Mouse (Mus musculus): ENCODE results near the gene Exoc7. TPM values are rescaled to one million over a fixed set of nuclear protein-coding genes. Genes with fewer than 3 reads are reported as not detected.

Exoc7 gene
- polyA plus RNA-seq (2012; rRNA removed), result 19.8 and 24.3 TPM in 2 replicates

DNA sequence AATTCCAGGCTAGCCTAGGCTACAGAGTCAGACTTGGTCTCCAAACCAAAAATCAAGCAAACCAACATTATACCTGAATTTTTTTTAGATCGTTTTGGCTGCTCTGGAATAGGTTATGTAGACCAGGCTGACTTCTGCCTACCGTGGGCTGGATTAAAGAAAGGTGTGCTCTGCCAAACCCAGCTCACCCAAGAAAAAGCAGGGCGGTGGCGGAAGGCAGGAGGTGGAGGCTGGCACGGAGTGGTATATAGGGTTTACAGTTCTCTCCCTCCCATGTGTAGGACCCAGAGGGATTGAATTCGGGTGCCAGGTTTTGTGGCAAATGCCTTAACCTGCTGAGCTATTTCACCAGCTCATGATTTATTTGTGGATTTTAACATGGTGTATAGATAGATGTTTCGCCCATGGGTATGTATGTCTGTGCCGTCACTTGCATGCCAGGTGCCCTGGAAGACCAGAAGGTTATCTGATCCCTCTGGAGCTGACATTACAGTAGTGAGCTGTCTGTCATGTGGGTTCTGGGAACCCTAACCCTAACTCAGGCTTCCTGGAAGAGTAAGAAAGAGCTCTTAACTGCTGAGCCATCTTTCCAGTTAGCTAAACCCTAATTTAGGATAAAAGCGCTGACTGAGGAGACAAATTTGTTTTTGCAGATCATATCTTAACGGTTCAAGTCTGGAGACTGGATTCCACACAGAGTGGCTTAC is at the start of gene Exoc7:
Gene Exoc7 (minus strand): TSS at position 215 of the 707 bp plus-strand sequence.
- DNase-seq (ENCODE audit: low read depth, low spot score), result no peak
- WGBS, result 83% methylated on average over 10 of the region's 10 CpGs

DNA sequence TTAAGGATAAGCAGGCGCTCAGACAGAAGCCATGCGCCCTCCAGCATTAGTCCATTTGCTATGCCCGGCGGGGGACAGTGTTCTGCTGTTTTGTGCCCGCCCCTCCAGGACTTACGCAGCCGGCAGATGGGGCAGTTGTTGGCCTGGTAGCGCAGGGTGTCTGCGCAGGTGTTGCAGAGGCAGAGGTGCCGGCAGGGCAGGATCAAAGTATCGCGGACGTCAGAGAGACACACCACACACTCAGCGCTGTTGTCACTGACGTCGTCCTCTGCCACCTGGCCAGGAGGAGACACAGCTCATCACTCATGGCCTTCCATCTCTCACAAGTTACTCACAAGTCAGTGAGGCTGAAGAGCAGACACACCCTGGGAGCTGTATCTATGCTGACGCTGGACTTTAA is 47.5 kb upstream of the Exoc7 start:
- no peak for DNase-seq (ENCODE audit: low read depth, low spot score)
- 74% methylated on average over 17 of the region's 17 CpGs for WGBS

DNA sequence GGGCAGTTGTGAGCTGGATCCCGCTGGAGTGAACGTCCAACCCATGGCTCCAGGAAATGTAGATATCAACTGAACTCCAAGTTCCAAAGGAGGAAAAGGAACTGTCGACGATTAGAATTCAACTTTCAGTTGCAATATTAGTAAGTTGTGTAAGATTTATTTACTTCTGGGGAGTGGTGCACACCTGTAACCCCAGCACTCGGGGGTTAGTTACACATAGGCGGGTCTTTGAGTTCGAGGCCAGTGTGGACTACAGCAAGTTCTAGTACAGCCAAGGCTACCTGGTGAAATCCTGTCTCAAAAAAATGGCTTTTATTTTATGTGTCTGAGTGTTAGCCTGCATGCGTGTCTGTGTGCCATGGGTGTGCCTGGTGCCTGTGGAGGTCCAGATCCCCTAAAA is 46.5 kb upstream of the Exoc7 start:
- no peak for DNase-seq (ENCODE audit: low read depth, low spot score)
- WGBS, result 52% methylated on average over 8 of the region's 8 CpGs

DNA sequence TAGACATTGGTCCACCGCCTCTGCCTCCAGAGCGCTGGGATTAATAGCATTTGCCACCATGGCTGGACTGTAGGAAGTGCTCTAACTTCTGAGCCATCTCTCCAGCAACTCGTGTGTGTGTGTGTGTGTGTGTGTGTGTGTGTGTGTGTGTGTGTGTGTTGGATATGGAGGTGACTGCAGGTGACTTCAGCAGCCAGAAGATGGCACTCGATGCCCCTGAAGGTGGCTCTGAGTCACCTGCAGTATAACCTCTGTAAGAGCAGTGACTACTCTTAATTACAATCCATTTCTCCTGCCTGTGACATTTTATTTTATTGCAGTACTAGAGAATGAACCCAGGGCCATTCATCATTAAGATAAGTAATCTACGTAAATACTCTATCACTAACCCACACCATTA is 44.3 kb upstream of the Exoc7 start:
- WGBS, result 74% methylated on average over 5 of the region's 5 CpGs
- DNase-seq (ENCODE audit: low read depth, low spot score), result no peak

DNA sequence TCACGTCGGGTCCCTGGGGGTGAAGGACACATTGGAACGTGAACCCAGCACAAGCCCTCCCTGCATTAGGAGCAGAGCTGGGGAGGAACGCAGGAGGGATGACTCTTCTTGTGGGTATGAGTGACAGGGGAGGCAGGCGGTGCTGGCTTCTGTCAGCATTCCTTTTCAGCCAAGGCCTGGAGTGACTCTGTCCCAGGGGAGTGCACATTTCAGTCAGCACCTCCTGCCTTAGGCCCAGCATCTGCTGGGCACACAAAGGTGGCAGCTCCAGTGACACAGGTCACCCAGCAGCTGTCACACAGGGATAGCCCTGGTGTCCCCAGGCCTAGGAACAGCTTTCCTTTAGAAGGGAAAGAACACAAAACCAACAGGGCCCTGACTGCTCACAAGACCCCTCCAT is 40.9 kb upstream of the Exoc7 start:
- 91% methylated on average over 5 of the region's 5 CpGs for WGBS
- no peak for DNase-seq (ENCODE audit: low read depth, low spot score)

DNA sequence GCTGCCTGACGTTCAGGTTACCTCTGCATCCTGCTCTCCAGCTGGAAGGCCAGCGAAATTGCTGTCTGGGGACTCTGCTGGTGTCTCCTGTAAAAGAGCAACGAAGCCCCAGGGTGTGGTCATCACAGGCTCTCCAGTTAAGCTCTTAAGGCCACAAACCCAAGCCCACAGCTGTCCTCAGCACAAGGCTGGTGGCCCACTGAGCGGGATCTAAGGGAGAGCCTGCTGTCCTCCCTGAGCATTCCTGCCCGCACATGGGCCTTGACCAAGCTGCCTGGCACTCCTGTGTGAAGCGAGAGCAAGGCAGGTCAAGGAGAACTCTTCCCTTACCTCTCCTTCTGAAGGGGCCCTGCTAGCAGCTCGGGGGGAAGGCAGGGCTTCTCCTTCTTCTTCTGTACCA is 40.0 kb upstream of the Exoc7 start:
- 76% methylated on average over 7 of the region's 7 CpGs for WGBS
- DNase-seq (ENCODE audit: low read depth, low spot score), result no peak

DNA sequence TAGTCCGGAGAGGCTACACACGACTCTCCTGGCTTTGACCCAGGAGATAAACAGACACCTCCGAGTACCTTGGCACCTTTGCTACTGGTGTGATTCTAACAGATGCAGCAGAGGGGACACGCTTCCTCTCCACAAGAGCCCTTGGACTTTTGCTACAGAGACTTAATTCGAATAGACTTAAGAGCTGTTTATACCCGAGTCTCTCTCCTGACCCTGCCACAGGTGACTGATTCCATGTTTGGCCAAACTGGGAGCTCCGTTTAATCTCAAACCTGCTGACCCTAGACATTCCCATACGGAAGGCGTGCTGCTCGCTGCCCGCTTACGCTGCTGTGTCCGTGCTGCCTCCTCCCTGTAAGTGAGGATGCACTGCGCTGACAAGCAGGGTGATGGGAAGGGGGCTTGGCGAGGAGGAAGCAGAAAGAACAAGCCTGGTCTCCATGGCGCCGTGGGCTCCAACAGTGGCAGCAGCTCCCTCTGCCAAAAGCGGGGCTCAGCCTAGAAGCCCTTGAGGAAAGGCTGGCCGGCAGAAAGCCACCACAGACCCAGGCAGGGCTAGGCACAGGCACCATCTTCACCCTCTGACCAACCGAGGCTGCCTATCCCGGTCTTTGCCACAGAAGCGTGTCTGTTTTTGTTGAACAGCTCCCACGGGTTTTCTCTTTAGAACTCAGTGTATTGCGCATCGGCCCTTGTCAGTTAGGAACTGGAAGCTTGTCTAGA is 35.2 kb upstream of the Exoc7 start:
- DNase-seq (ENCODE audit: low read depth, low spot score), result no peak
- WGBS, result 73% methylated on average over 25 of the region's 25 CpGs

DNA sequence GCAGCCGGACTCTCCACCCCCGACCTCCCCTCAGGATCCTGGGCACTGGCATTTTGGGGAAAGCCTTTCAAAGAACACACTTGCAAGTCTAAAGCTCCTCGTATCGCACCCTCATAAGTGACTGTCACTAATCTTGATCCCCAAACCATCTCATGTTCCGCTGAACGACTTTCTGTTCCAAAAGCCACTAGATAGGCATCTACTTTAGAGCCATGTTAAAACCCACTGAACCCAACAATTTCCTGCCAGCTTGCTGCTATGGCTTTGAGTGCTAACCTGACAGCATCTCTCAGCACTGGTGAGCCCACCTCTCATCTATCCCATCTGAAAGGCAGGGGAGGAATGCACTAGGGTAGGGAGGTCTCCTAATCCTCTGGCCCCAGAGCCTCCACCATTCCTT is 30.5 kb upstream of the Exoc7 start:
- no peak for DNase-seq (ENCODE audit: low read depth, low spot score)
- whole genome bisulfite sequencing, result 83% methylated on average over 6 of the region's 6 CpGs

DNA sequence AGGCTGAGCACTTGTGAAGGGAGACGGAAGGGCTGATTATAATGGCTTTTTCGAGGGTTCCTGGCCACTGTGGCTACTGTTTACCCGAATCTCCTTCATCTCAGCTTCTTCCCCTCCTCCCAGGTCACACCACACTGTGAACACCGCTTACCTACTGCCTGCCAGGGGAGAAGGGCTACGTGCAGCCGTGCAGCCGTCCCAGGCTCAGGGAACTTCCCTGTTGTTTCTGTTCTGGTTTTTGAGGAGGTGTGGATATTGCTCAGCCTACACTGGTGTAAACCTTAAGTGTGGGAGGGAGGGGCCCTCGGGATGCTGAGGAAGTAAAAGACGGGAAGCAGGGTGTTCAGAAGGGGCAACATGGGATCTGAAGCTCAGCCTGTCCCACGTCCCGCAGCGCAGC is 30.0 kb upstream of the Exoc7 start:
- no peak for DNase-seq (ENCODE audit: low read depth, low spot score)
- WGBS, result 68% methylated on average over 12 of the region's 12 CpGs

DNA sequence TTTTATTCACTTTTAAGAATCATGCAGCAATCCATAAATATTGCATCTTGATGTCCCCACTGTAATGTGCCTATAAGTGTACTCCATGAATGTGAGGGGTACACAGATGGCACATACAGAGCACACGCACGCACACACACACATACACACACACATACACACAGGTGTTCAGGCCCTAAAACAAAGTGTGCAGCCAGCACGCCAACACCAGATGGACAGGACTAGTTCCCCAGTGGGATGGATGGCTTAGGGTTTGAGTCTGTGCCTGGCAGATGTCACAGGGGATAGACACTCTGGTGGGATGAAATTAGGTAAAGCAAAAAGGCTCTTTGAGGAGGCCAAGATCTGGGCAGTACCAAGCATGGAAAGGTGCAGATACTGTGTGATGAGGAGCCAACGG is 29.4 kb upstream of the Exoc7 start:
- DNase-seq (ENCODE audit: low read depth, low spot score), result no peak
- WGBS, result 92% methylated on average over 4 of the region's 4 CpGs

DNA sequence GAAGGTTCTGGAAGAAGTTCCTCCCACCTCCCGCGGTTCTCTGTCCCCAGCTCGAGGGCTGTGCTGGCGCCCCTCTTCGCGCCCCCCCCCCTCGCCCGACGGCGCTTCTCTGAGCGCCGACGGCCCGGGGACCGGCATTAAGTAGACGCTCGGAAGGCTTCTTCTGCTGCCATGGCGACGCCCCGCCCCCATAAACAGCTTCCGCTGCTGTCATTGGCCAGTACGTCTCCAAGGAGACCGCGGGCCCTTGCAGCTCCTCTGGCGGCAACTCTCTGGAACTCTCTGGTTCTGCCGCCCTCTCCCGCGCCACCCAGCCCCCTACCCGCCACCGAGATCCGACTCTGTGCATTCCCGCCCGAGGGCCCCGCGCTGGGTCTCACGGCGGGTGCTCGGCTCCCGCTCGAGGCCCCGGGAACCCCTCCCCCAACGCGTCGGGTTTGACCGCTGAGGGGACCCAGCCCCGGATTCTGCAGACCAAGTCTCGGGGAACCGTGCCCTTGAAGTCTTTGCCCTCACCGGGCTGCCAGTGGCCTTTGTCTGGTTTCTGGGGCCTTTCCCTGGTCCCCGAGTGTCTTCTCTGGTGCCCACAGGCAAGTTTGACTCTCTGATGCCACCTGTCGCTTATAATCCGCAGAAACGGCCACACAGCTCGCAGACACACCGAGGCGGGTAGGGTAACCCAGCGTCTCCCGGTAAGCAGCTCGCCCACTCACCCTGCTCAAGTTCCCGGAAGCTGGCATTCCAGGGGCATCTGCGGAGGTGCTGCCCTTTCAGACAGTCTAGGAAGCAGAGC is 28.4 kb upstream of the Exoc7 start, which contains the start of gene Foxj1:
Gene Foxj1 (minus strand): TSS at position 156 of the 793 bp plus-strand sequence.
- DNase-seq (ENCODE audit: low read depth, low spot score), result peak; percentile 46
- under 1% methylated on average over 57 of the region's 61 CpGs for WGBS

DNA sequence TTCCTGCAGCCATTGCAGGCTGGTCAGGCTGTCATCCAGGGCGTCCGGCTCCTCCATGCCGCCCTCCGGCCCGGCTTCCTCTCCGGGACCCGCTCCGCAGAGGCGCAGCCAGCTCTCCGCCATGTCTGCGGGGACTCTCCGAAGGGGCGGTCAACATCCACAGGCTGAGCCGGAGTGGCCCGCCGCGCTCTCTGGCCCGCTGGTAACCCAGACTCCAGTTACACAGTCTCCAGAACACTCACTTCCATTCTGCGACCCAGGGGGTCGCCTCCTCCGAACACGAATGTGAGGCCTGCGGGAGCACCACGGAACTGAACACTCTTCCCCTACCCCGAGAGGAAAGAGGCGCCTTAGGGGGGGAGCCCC is 27.4 kb upstream of the Exoc7 start:
- DNase-seq (ENCODE audit: low read depth, low spot score), result no peak
- 31% methylated on average over 26 of the region's 26 CpGs for WGBS

DNA sequence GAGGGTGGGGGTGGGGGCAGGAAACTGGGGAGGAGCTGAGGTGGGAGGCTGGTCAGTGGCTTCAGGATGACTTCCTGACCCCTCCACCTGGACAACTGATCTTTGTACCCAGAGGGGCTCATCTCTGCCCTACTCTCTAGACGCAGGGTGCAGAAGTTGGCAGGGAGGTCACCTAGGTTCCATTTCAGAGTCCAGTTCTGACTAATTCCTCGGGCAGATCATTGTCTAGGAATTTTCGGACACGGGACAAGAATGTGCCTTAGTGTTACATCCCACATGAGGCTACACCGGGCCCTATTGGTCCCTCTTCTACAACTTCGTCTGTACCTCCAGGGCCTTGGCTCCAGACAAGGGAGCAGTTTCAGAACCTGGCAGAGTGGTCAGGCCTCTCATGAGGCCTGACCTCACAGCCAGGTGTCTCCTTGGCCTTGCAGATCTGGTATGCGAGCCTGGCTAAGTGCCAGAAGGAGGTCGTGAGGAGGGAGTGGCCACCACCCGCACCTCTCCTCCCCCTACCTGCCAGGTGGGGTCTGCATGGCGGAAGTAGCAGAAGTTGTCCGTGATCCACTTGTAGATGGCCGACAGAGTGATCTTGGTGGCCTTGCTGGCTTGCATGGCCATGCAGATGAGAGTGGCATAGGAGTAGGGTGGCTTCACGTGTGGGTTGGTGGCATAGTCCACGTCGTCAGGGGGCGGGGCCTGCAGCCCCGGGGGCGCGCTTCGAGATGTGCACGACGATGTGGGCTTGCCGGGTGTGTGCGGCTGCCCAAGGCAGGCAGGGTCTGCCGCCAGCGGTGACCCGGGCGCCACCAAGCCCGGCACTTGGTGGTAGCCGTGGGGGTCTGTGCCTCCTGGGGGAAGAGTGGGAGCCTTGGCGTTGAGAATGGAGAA is 26.7 kb upstream of the Exoc7 start:
- DNase-seq (ENCODE audit: low read depth, low spot score), result no peak
- WGBS, result 32% methylated on average over 31 of the region's 31 CpGs

DNA sequence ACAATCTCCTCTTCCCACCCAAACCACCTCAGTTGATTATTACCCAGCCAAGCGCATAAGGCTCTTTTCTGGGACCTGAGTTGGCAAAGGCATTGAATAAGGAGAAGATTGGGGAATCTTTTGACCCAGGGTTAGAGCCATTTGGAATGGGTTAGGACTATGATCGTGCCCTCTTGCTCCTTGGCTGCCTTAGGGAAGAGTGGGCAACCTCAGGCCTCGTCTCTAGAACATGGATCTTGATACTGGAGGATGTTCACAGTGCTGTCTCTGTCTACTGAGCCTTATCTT is 25.9 kb upstream of the Exoc7 start:
- WGBS, result 62% methylated on average over 3 of the region's 3 CpGs
- DNase-seq (ENCODE audit: low read depth, low spot score), result no peak

DNA sequence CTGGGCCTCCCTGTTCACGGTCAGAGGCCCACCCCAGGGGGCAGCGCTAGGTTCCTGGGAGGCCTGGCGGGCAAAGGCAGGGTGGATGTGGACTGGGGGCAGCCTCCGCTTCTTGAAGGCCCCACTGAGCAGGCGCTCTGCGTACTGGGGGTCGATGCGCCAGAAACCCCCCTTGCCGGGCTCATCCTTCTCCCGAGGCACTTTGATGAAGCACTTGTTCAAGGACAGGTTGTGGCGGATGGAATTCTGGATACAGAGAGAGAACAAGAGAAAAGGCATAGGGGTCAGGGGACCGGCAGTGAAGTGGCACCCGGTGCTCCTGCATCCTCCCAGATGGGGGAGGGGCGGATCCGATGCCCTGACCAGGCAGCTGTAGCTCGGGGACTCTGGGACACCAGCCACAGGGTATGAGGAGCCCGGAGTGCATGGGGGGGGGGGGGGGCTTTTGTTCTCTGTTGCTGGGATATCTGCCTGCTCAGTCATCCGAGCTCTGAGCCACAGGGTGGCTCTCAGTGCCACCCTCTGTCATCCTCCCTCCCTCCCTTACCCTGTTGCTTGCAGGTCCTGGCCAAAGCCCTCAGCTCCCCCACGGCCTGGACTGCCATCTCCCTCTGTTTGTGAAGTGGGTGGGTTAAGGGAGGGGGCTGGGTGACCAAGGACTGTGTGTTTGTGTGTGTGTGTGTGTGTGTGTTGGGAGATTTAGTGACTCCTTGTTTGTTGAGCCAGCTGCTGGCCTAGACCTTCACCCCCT is 25.4 kb upstream of the Exoc7 start:
- 59% methylated on average over 19 of the region's 19 CpGs for WGBS
- no peak for DNase-seq (ENCODE audit: low read depth, low spot score)

DNA sequence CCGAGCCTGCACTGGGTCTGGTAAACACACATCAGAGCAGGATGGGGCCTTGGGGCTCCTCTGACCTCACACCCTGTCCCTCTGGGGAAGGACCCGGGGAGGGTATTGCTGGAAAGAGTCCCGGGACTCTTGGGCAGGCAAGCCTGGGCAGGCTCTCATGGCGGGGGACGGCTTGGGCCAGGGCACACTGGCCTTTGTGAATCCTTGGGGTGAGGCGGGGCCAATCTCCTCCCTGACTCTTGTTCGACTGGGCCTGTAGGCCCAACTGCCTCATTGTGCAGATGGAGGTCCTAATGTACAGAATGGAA is 23.1 kb upstream of the Exoc7 start:
- 76% methylated on average over 7 of the region's 7 CpGs for WGBS
- no peak for DNase-seq (ENCODE audit: low read depth, low spot score)

DNA sequence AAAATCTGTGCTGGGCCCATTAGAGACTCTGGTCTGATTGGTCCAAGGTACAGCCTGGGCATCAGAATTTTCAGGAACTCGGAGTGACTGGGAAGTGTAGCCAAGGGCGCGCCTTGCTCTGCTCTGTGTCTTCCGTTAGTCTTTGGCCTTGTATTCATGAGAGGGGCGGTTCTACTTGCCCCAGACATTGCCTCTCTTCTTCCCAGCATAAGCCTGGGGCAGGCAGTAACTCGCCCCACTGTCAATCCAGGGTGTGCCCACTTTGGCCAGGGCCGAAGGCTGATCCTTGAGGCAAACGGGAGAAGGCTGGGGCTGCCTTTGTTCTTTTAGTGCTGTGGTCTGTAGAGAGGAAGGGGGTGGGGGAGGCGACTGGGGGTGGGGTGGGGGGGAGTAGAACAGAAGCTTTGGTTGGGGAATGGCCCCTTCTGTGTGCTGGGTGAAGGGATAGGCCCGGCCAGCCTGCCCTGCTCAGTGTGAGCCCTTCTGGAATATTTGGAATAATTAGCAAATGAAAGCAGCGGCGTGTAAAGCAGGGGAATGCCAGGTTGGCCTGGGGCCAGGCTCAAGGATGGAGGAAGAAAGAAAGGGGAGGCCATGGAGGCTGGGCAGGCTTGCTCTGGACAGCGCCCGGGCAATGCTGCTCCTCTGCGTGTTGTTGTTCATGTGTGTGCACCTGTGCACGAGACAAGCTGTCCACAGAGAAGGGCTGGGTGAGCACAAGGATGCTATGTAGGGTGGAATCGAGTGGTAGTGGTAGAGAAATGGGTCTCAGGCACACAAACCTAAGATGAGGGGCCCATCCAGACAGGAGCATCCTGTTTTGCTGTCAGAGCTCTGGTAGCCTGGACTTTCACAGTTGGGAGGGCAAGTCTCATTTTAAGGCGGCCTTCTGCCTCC is 22.5 kb upstream of the Exoc7 start:
- 37% methylated on average over 18 of the region's 18 CpGs for WGBS
- DNase-seq (ENCODE audit: low read depth, low spot score), result no peak

DNA sequence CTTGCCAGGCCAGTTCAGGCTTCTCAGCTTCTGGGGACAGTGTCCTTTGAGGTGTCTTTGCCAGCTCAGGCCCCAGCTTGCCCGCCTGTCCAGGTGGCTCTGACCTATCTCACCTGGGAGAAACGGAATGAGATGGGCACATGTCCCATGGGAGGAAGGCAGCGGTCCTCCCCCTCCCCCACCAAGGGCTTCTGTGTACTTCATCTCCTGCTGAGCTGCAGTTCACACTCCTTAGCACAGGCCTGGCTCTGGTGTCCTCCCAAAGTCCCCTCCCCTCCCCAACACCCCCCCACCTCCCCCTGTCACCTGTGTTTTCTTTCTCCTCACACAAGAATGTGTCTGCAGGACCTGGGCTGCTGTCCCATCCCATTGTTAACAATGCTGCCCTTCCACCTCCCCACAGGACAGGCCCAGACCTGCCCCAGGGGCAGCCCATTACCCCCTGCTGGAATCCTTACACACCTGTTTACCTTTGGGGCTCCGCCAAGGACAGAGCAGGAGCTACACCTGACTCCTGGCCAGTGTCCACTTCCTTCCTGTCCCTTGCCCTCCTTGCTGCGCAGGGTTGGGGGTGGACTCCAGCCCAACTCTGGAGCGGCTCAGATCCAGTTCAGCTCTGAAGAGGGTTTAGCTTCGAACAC is 20.1 kb upstream of the Exoc7 start:
- 67% methylated on average over 7 of the region's 7 CpGs for WGBS

More for the DNA sequence above, 20.1 kb upstream of the Exoc7 start:
- no peak for DNase-seq (ENCODE audit: low read depth, low spot score)

All from large intestine, adult 2 months (tissue).